In the genomic region with DNA sequence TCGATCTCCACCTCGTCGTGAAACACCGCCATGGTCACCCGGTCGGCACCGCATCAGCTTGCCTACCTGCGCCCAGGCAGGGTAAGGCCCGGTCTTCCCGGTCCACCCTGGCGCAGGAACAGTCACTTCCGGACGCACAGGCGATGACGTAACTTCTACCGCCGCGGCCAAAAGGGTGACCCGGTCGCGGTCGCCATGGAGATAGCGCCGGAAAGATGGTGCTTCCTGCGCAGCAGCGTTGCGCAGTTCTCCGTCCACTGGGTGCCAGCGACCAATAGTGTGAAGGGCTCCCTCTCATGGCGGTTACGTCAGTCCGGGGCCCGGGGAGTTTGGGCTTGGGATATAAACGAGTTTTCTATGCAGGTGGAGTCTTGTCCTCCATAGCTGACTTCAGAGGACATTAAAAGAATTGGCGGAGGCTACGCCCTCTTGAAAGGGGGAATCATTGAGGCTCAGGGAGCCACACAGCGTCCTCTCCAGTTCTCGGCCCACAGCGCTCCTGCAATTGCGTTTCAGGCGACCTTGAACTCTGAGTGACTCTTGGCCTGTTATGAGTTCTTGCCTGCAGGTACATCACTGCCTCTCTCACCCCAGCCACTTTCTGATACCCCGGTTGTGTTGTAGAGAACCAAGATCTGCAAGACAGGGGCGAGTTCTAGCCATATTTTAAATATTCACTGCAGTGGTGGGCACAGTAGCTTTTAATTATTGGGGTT, we compare ENCODE assay signal across 7 mouse cellular contexts. TPM values are rescaled to one million over a fixed set of nuclear protein-coding genes. Genes with fewer than 3 reads are reported as not detected.
DNase-seq lines count a peak whose midpoint lies in the region; ATAC-seq lines count a peak whose summit lies in the region.

TSS of gene Dph3 (minus strand) at position 244 of the 716 bp plus-strand sequence.

- WGBS in embryonic facial prominence, embryonic 12.5 days = under 1% methylated on average over 43 of the region's 43 CpGs
- under 1% methylated on average over 43 of the region's 43 CpGs for WGBS in limb, embryonic 11.5 days
- under 1% methylated on average over 43 of the region's 43 CpGs for WGBS in midbrain, embryonic 14.5 days

- no peaks in the 10 kb centered on the region for H3K9me3 ChIP-seq in embryonic facial prominence, embryonic 12.5 days
- H3K9me3 ChIP-seq in limb, embryonic 11.5 days (ENCODE audit: control insufficient read depth, low read length) = no peaks in the 10 kb centered on the region
- H3K9me3 ChIP-seq in midbrain, embryonic 14.5 days (ENCODE audit: control insufficient read depth, low read length) = no peaks in the 10 kb centered on the region

- peak within 1 kb of the TSS; percentile 83 for H3K27ac ChIP-seq in embryonic facial prominence, embryonic 12.5 days
- no peak within 1 kb of the TSS; the same call in 1 of the 2 replicates for H3K27ac ChIP-seq in limb, embryonic 11.5 days (replicated peaks; ENCODE audit: low read depth, low read length)
- peak within 1 kb of the TSS; percentile 84 for H3K27ac ChIP-seq in midbrain, embryonic 14.5 days (replicated peaks; ENCODE audit: low read depth, low read length)

- H3K9ac ChIP-seq in embryonic facial prominence, embryonic 12.5 days = peak within 1 kb of the TSS; percentile 44
- H3K9ac ChIP-seq in limb, embryonic 11.5 days (ENCODE audit: low read length) = peak within 1 kb of the TSS; percentile 70
- peak within 1 kb of the TSS; percentile 70 for H3K9ac ChIP-seq in midbrain, embryonic 14.5 days (replicated peaks; ENCODE audit: low read length)

- DNase-seq in adrenal gland, postnatal 25 days = peak; percentile 99
- DNase-seq in heart, adult 11 months = peak; percentile 100
- DNase-seq in kidney, adult 18-20 months = peak; percentile 100
- DNase-seq in limb, embryonic 11.5 days (ENCODE audit: low spot score) = peak; percentile 99
- peak; percentile 99 for DNase-seq in midbrain, embryonic 14.5 days
- DNase-seq in spleen, adult 18-20 months = peak; percentile 97 to 98

- peaks cover 9% of the 10 kb centered on the region; the same call in 1 of the 2 replicates for H3K4me1 ChIP-seq in embryonic facial prominence, embryonic 12.5 days
- no peaks in the 10 kb centered on the region; the same call in 1 of the 2 replicates for H3K4me1 ChIP-seq in limb, embryonic 11.5 days (ENCODE audit: control insufficient read depth, insufficient read depth, low read length)
- H3K4me1 ChIP-seq in midbrain, embryonic 14.5 days (ENCODE audit: control insufficient read depth, insufficient read depth, low read length) = peaks cover 17% of the 10 kb centered on the region

- peak within 1 kb of the TSS; percentile 63 for H3K4me3 ChIP-seq in embryonic facial prominence, embryonic 12.5 days
- H3K4me3 ChIP-seq in limb, embryonic 11.5 days (ENCODE audit: low read depth, low read length) = peak within 1 kb of the TSS; percentile 56
- peak within 1 kb of the TSS; percentile 56 for H3K4me3 ChIP-seq in midbrain, embryonic 14.5 days (replicated peaks; ENCODE audit: low read depth, low read length)

- H3K4me2 ChIP-seq in embryonic facial prominence, embryonic 12.5 days (replicated peaks) = peak within 1 kb of the TSS; percentile 55
- peak within 1 kb of the TSS; percentile 49 for H3K4me2 ChIP-seq in limb, embryonic 11.5 days (ENCODE audit: low read depth, severe bottlenecking)
- H3K4me2 ChIP-seq in midbrain, embryonic 14.5 days (ENCODE audit: low read length) = peak within 1 kb of the TSS; percentile 59

- ATAC-seq in embryonic facial prominence, embryonic 12.5 days (ENCODE audit: insufficient number of reproducible peaks, insufficient read depth, low FRiP score, low TSS enrichment) = peak; percentile 92
- ATAC-seq in limb, embryonic 11.5 days (ENCODE audit: insufficient number of reproducible peaks, low FRiP score, low TSS enrichment, low read depth) = peak; percentile 96
- ATAC-seq in midbrain, embryonic 14.5 days (ENCODE audit: low FRiP score, low TSS enrichment) = peak; percentile 96

- H3K27me3 ChIP-seq in embryonic facial prominence, embryonic 12.5 days = no peaks in the 10 kb centered on the region
- H3K27me3 ChIP-seq in limb, embryonic 11.5 days (ENCODE audit: control insufficient read depth, insufficient read depth, low read length) = no peaks in the 10 kb centered on the region
- no peaks in the 10 kb centered on the region for H3K27me3 ChIP-seq in midbrain, embryonic 14.5 days (ENCODE audit: control insufficient read depth, insufficient read depth, low read length)

- peaks cover 22% of the 10 kb centered on the region for H3K36me3 ChIP-seq in embryonic facial prominence, embryonic 12.5 days
- H3K36me3 ChIP-seq in limb, embryonic 11.5 days (ENCODE audit: control insufficient read depth, insufficient read depth, low read length) = peaks cover 9% of the 10 kb centered on the region
- peaks cover 24% of the 10 kb centered on the region for H3K36me3 ChIP-seq in midbrain, embryonic 14.5 days (ENCODE audit: control insufficient read depth, insufficient read depth, low read length)

RNA-seq across cellular contexts. Expression of gene Dph3, which starts in this region (rescaled TPM):
- total RNA-seq in adrenal gland, postnatal 25 days (2021) = 54.5 and 69.4 TPM in 2 replicates
- polyA plus RNA-seq in embryonic facial prominence, embryonic 12.5 days (2016; fragmentation: Nextera tagmentation; extraction: Ambion mirVana) = 76.0 and 77.9 TPM in 2 replicates
- polyA plus RNA-seq in limb, embryonic 11.5 days (2014; fragmentation: Nextera tagmentation; extraction: Ambion mirVana) = 86.8 and 86.9 TPM in 2 replicates
- 81.2 and 93.2 TPM in 2 replicates for polyA plus RNA-seq in midbrain, embryonic 14.5 days (2014; fragmentation: Nextera tagmentation; extraction: Ambion mirVana)
